Mouse (Mus musculus) heart, embryonic 15.5 days (tissue): ENCODE data around the gene Sqor. TPM values are rescaled to one million over a fixed set of nuclear protein-coding genes. Genes with fewer than 3 reads are reported as not detected.

Experiments used
- polyA plus RNA-seq: library from polyadenylated mRNA; unstranded; fragments of >200 nt; fragmentation: Nextera tagmentation; extraction: Ambion mirVana; gene quantifications from 2 replicates; pipeline ENCODE4 v1.2.1, GENCODE M21; 2015

Gene Sqor
- polyA plus RNA-seq, 1 experiment from 2014 or later: 6.5 TPM

Other genes starting within 250 kb of the Sqor start
- gene Gatm, start 153.9 kb upstream of the Sqor start, polyA plus RNA-seq: 11.0 and 12.4 TPM in 2 replicates
- gene AA467197, start 128.3 kb upstream of the Sqor start, polyA plus RNA-seq: 0.52 and 1.9 TPM in 2 replicates
- gene Slc30a4, start 62.6 kb upstream of the Sqor start, polyA plus RNA-seq: 5.1 and 5.3 TPM in 2 replicates
- gene Bloc1s6, start 26.7 kb upstream of the Sqor start, polyA plus RNA-seq: 27.3 and 32.4 TPM in 2 replicates